Mouse (Mus musculus): Measurements from ENCODE around the gene Olfr360.
"Not testable (repeated sequence)": the region's sequence is repeated elsewhere in the genome, so short reads cannot be mapped to it uniquely, and the experiment has no call there.

Gene Olfr360

GRCm38 (mm10) chr2:37065446-37065845 is at the start of gene Olfr360:
TSS of gene Olfr360 (plus strand) at chr2:37065746.
- DNase-seq: no peak

GRCm38 (mm10) chr2:37089190-37089589 is 23.6 kb downstream of the Olfr360 start, which contains the start of gene Olfr361:
TSS of gene Olfr361 (minus strand) at chr2:37089290.
- DNase-seq: not testable (repeated sequence)

- no peak for DNase-seq
Observed at GRCm38 (mm10) chr2:37117810-37118209, 52.3 kb downstream of the Olfr360 start, which contains the start of gene Olfr362. TSS of gene Olfr362 (minus strand) at chr2:37117910.
